In genomic region chr1:30771772-30772171, GRCm38 (mm10) we compare ENCODE assay signal across 9 mouse cellular contexts.
DNase-seq lines count a peak whose midpoint lies in the region; ATAC-seq and TF ChIP-seq lines count a peak whose summit lies in the region.
"Had no signal": no experiment of that assay in that cellular context is flagged by ENCODE, and none has a peak within 500 bp of the region (broad histone marks: within the 10 kb centered on the region; RNA-seq: fewer than 3 reads in every experiment).

No protein-coding gene starts in this region.

- H3K4me2 ChIP-seq in intestine, postnatal 0 days (replicated peaks; ENCODE audit: low read depth) = no peak overlapping the region
- H3K4me2 ChIP-seq in intestine, embryonic 15.5 days (replicated peaks) = no peak overlapping the region
- H3K4me2 ChIP-seq: liver, embryonic 11.5 days had no signal

- H3K27ac ChIP-seq in intestine, postnatal 0 days (ENCODE audit: low read depth, low read length) = no peak overlapping the region
- H3K27ac ChIP-seq in intestine, embryonic 15.5 days = no peak overlapping the region

- ATAC-seq in intestine, postnatal 0 days = no peak
- no peak for ATAC-seq in intestine, embryonic 15.5 days
- ATAC-seq: Patski had no signal

- H3K9ac ChIP-seq in intestine, postnatal 0 days (ENCODE audit: low read depth, low read length) = no peak overlapping the region
- H3K9ac ChIP-seq in intestine, embryonic 15.5 days = no peak overlapping the region

- peak; percentile 52 for TF ChIP-seq CTCF in intestine, postnatal 0 days (IDR thresholded peaks at IDR 0.05; ENCODE audit: low read depth)
- TF ChIP-seq CTCF in brain, embryonic 14.5 days (IDR thresholded peaks at IDR 0.05; ENCODE audit: borderline replicate concordance, extremely low read depth, insufficient read depth, insufficient read length) = peak; percentile 27; the same call in 1 of the 2 replicates

- no peaks in the 10 kb centered on the region for H3K36me3 ChIP-seq in intestine, postnatal 0 days (ENCODE audit: control insufficient read depth, insufficient read depth)
- no peaks in the 10 kb centered on the region for H3K36me3 ChIP-seq in intestine, embryonic 15.5 days

- H3K27me3 ChIP-seq in intestine, postnatal 0 days (replicated peaks; ENCODE audit: control insufficient read depth, insufficient read depth, low read length) = no peaks in the 10 kb centered on the region
- no peaks in the 10 kb centered on the region for H3K27me3 ChIP-seq in intestine, embryonic 15.5 days (replicated peaks)
- H3K27me3 ChIP-seq: Patski had no signal

- WGBS in intestine, postnatal 0 days = 66% methylated on average over 6 of the region's 6 CpGs
- WGBS in intestine, embryonic 15.5 days = 78% methylated on average over 6 of the region's 6 CpGs

- H3K4me1 ChIP-seq in intestine, postnatal 0 days (replicated peaks; ENCODE audit: control insufficient read depth, insufficient read depth, low read length) = no peaks in the 10 kb centered on the region
- no peaks in the 10 kb centered on the region for H3K4me1 ChIP-seq in intestine, embryonic 15.5 days (replicated peaks)

- no peaks in the 10 kb centered on the region for H3K9me3 ChIP-seq in intestine, postnatal 0 days (ENCODE audit: control insufficient read depth)
- no peaks in the 10 kb centered on the region for H3K9me3 ChIP-seq in intestine, embryonic 15.5 days

- H3K4me3 ChIP-seq in intestine, postnatal 0 days (ENCODE audit: low read depth, low read length) = no peak overlapping the region
- no peak overlapping the region for H3K4me3 ChIP-seq in intestine, embryonic 15.5 days (replicated peaks)

- peak; percentile 27 for DNase-seq in adrenal gland, postnatal 10 days
- DNase-seq in brain, embryonic 14.5 days (ENCODE audit: low read depth) = no peak
- peak; percentile 30 for DNase-seq in lung, postnatal 10 days
- DNase-seq in thymus, postnatal 36 days = no peak
- DNase-seq in layer of hippocampus, adult 11-12 months (ENCODE audit: low spot score) = no peak

- no peak for TF ChIP-seq POLR2A in brain, embryonic 14.5 days (IDR thresholded peaks at IDR 0.05; ENCODE audit: borderline replicate concordance, extremely low read depth, insufficient read depth, insufficient read length, poor library complexity, severe bottlenecking)

Comparison
In these comparisons a context has a peak if more than half of its experiments do, and no peak if none do; other contexts are left out.
1. DNase-seq: peak in adrenal gland, postnatal 10 days (single experiment) and lung, postnatal 10 days (single experiment); none in brain, embryonic 14.5 days (single experiment), thymus, postnatal 36 days (0 of 2) and layer of hippocampus, adult 11-12 months (single experiment).